Mouse (Mus musculus): ENCODE data around the gene Hibadh.
"Not testable (repeated sequence)": the region's sequence is repeated elsewhere in the genome, so short reads cannot be mapped to it uniquely, and the experiment has no call there.

Gene Hibadh

GRCm38 (mm10) chr6:52640224-52640712, at the start of gene Hibadh:
Gene Hibadh, minus strand, starts transcription at chr6:52640389.
- peak; percentile 98 to 99 for DNase-seq

- DNase-seq = no peak
These were observed 46.8 kb upstream of the Hibadh start for GRCm38 (mm10) chr6:52686901-52687500.

GRCm38 (mm10) chr6:52682607-52683006, 42.4 kb upstream of the Hibadh start:
- no peak for DNase-seq

- no peak for DNase-seq
These were observed 41.8 kb upstream of the Hibadh start for GRCm38 (mm10) chr6:52681847-52682485.

- no peak for DNase-seq
These were observed 40.4 kb upstream of the Hibadh start for GRCm38 (mm10) chr6:52680458-52681032.

- DNase-seq = peak; percentile 4 to 33
These were observed 39.4 kb upstream of the Hibadh start for GRCm38 (mm10) chr6:52679565-52679964.

- not testable (repeated sequence) for DNase-seq
These were observed 37.3 kb upstream of the Hibadh start for GRCm38 (mm10) chr6:52677534-52677933.

GRCm38 (mm10) chr6:52675222-52675921, 35.2 kb upstream of the Hibadh start:
- DNase-seq = peak; percentile 5 to 16

- peak in 1 of 2 experiments; percentile 16 for DNase-seq
These were observed 34.4 kb upstream of the Hibadh start for GRCm38 (mm10) chr6:52674541-52674940.

- DNase-seq = no peak
These were observed 33.5 kb upstream of the Hibadh start for GRCm38 (mm10) chr6:52673706-52674105.

GRCm38 (mm10) chr6:52672539-52672938, 32.4 kb upstream of the Hibadh start:
- no peak for DNase-seq

GRCm38 (mm10) chr6:52671791-52672190, 31.6 kb upstream of the Hibadh start:
- no peak for DNase-seq

- not testable (repeated sequence) for DNase-seq
These were observed 29.7 kb upstream of the Hibadh start for GRCm38 (mm10) chr6:52669878-52670277.

- no peak for DNase-seq
These were observed 27.5 kb upstream of the Hibadh start for GRCm38 (mm10) chr6:52667641-52668040.

- peak in 1 of 2 experiments; percentile 11 for DNase-seq
These were observed 22.8 kb upstream of the Hibadh start for GRCm38 (mm10) chr6:52663021-52663420.

- no peak for DNase-seq
These were observed 15.1 kb upstream of the Hibadh start for GRCm38 (mm10) chr6:52655266-52655665.

- DNase-seq = no peak
These were observed 8.6 kb upstream of the Hibadh start for GRCm38 (mm10) chr6:52648806-52649205.

GRCm38 (mm10) chr6:52648031-52648430, 7.8 kb upstream of the Hibadh start:
- no peak for DNase-seq

- no peak for DNase-seq
These were observed 5.7 kb upstream of the Hibadh start for GRCm38 (mm10) chr6:52645926-52646325.

- DNase-seq = no peak
These were observed 2.0 kb upstream of the Hibadh start for GRCm38 (mm10) chr6:52642152-52642551.

- no peak for DNase-seq
These were observed 887 bp upstream of the Hibadh start for GRCm38 (mm10) chr6:52641076-52641475.

GRCm38 (mm10) chr6:52639546-52640223, 504 bp downstream of the Hibadh start:
- DNase-seq = peak in 1 of 2 experiments; percentile 36
